Mouse (Mus musculus) ES-Bruce4 (cell line): Measurements from ENCODE around the gene Snd1. TPM values are rescaled to one million over a fixed set of nuclear protein-coding genes. Genes with fewer than 3 reads are reported as not detected.

ENCODE experiments used
- H3K27ac ChIP-seq: 2 replicates; pipeline ENCODE4 v1.5.1; 2012; ENCODE audit warnings: low read length, inconsistent platforms; ENCODE audit not compliant: insufficient read depth
- H3K27me3 ChIP-seq: 2 replicates; pipeline ENCODE4 v1.6.1; 2012; ENCODE audit warnings: mild to moderate bottlenecking, low read length, inconsistent platforms; ENCODE audit not compliant: control insufficient read depth, poor library complexity, insufficient read depth, severe bottlenecking
- H3K36me3 ChIP-seq: 2 replicates; pipeline ENCODE4 v1.6.1; 2012; ENCODE audit warnings: inconsistent platforms, mild to moderate bottlenecking, low read length, moderate library complexity; ENCODE audit not compliant: control insufficient read depth, poor library complexity, insufficient read depth, severe bottlenecking
- H3K4me1 ChIP-seq: one replicate; pipeline ENCODE4 v1.8.1; 2011; ENCODE audit warnings: low read length; ENCODE audit not compliant: control insufficient read depth, insufficient read depth
- H3K4me3 ChIP-seq: 2 replicates; pipeline ENCODE4 v1.5.1; 2011; ENCODE audit warnings: low read depth, mild to moderate bottlenecking, low read length
- H3K9ac ChIP-seq: 2 replicates; pipeline ENCODE4 v1.6.1; 2012; ENCODE audit warnings: low read depth, mild to moderate bottlenecking, inconsistent platforms; ENCODE audit not compliant: poor library complexity, severe bottlenecking
- H3K9me3 ChIP-seq: replicated peaks from 2 replicates; pipeline ENCODE4 v1.6.1; 2012; ENCODE audit warnings: mild to moderate bottlenecking, low read length, inconsistent platforms; ENCODE audit not compliant: control insufficient read depth, poor library complexity, insufficient read depth, severe bottlenecking
- CTCF ChIP-seq: IDR thresholded peaks from one replicate; pipeline ENCODE4 v1.8.1; 2011; ENCODE audit warnings: low read depth, low read length
- EP300 ChIP-seq: IDR thresholded peaks from 2 replicates; pipeline ENCODE4 v1.6.1; 2011; ENCODE audit warnings: low read depth, low read length; ENCODE audit not compliant: insufficient read depth
- POLR2A ChIP-seq: IDR thresholded peaks from one replicate; pipeline ENCODE4 v1.8.1; 2011; ENCODE audit warnings: low read length; ENCODE audit not compliant: insufficient read depth
- polyA plus RNA-seq: library from polyadenylated mRNA; stranded (reverse); fragments of >200 nt; gene quantifications from 2 replicates; pipeline ENCODE4 v1.2.4, GENCODE M21; 2011; ENCODE audit warnings: low read depth; ENCODE audit not compliant: missing spikeins, insufficient read depth, insufficient read length

Snd1 gene
- polyA plus RNA-seq, 1 experiment, result 155 TPM

DNA sequence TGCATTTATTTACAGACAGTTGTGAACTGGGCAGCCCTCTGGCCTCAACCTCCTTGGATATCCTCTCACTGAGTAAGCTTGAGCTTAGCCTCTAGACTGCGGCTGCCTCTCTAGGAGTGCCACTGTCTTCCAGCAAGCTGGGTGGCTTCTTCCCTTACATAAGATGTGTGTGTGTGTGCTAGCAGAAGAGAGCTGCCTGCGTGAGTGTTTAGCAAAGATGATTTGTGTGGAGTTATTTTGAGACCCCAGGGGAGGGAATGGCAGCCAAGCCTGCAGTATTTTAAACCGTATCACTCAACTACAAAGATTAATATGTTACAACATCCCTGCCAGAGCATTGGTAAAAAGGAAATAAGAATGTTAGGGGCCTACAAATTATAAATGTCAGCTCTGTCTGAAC is 306.8 kb downstream of the Snd1 start:
- no peak overlapping the region for H3K9ac ChIP-seq
- no peak overlapping the region for H3K27ac ChIP-seq
- no peaks in the 10 kb centered on the region; the same call in 1 of the 2 replicates for H3K9me3 ChIP-seq
- H3K36me3 ChIP-seq, result no peaks in the 10 kb centered on the region
- no peak overlapping the region for H3K4me3 ChIP-seq
- no peaks in the 10 kb centered on the region for H3K27me3 ChIP-seq
- TF ChIP-seq EP300 (no peak), POLR2A (no peak), CTCF (no peak)
- H3K4me1 ChIP-seq, result no peaks in the 10 kb centered on the region

DNA sequence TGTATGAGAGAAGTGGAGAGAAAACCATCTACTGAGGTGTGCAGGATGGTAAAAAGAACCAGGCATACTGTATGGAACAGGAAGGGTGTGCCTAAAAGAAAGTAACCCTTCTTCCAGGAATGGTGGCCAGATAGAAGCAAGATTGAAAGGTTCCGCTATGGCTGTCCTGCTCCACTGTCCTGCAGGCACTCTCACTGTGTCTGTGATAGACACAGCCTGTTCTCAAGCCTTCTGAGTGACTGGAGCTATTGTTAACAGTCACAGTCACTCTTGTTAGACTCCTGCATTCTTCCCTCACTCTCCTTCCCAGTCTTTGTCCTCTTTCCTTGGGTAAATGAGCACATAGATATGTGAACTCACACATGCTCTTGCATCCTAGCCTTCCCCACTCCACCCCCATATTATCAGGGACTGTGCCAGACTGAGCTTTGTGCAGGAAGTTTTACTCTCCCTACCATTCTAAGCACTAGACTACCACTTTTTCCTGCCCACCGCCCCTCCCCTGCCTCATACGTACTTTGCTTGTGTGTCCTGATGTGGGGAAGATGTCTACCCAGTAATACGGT is 308.2 kb downstream of the Snd1 start:
- Histone ChIP-seq H3K27ac (no peak overlapping the region), H3K9me3 (no peaks in the 10 kb centered on the region; the same call in 1 of the 2 replicates)

DNA sequence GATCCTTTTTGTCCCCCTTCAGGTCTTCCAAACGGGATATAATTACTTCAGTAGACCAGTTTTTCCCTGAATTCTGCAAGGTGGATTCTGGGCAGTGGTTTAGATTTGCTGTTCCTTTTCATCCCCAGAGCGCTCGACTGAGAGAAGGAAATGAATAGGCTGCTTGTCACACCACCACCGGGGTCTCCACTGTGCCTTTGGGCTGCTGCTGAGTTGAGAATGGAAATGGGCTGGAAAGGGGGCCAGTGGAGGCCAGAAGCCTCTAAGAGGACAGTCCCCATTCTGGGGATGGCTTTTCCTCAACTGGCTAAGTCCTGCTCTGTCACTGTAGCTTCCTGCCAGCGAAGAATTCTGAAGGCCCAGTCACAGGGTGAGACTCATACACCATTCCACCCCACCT is 309.0 kb downstream of the Snd1 start:
- H3K27me3 ChIP-seq, result no peaks in the 10 kb centered on the region
- H3K4me3 ChIP-seq, result no peak overlapping the region
- TF ChIP-seq CTCF (no peak), EP300 (no peak), POLR2A (no peak)
- H3K27ac ChIP-seq, result no peak overlapping the region
- H3K4me1 ChIP-seq, result no peaks in the 10 kb centered on the region
- no peak overlapping the region for H3K9ac ChIP-seq
- no peaks in the 10 kb centered on the region for H3K36me3 ChIP-seq
- H3K9me3 ChIP-seq, result no peaks in the 10 kb centered on the region; the same call in 1 of the 2 replicates

More for the DNA sequence above, 308.2 kb downstream of the Snd1 start:
- H3K9ac ChIP-seq, result no peak overlapping the region
- no peaks in the 10 kb centered on the region for H3K36me3 ChIP-seq
- no peaks in the 10 kb centered on the region for H3K27me3 ChIP-seq
- H3K4me1 ChIP-seq, result no peaks in the 10 kb centered on the region
- H3K4me3 ChIP-seq, result no peak overlapping the region
- TF ChIP-seq POLR2A (no peak), EP300 (no peak), CTCF (no peak)

DNA sequence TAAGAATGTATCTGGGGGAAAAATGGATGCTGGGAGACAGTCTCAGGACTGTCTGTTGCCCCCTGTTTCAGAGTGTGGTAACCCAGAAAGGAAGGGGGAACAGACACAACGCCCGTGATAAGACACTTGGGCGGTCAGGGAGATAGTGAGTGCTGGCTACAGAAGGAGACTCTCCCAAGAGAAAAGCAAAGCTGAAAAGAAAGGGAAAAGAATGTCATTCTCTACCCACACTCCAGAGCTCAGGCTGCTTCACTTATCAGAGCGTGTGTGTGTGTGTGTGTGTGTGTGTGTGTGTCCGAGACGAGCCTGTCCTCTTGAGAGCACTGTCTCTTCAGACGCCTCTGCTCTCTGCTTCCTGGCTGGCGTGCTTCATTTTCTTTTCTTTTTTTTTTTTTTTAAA is 310.8 kb downstream of the Snd1 start:
- no peaks in the 10 kb centered on the region for H3K9me3 ChIP-seq

DNA sequence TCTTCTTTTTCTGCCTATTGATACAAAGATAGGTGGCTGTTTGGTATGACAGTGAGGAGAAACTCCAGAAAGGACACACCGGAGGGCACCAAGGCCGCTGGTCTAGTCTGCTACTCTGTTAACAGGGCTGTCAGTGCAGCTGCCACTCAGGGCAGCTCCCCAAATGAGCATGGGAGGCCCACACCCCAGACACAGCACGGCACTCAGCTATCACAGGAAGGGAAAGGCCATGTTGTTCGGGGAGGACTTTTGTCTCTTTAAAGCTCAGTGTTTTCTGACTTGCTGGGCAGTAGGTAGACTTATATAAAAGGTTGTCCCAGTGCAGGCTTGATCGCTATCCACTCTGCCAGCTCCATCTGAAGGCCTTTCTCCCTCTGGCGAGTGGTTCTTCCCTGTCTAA is 312.2 kb downstream of the Snd1 start:
- Histone ChIP-seq H3K9me3 (no peaks in the 10 kb centered on the region), H3K36me3 (no peaks in the 10 kb centered on the region), H3K4me1 (no peaks in the 10 kb centered on the region), H3K9ac (no peak overlapping the region), H3K4me3 (no peak overlapping the region), H3K27ac (no peak overlapping the region), H3K27me3 (no peaks in the 10 kb centered on the region)
- no peak for TF ChIP-seq POLR2A
- no peak for TF ChIP-seq EP300
- TF ChIP-seq CTCF, result no peak

More for the DNA sequence above, 310.8 kb downstream of the Snd1 start:
- Histone ChIP-seq H3K27ac (no peak overlapping the region), H3K4me1 (no peaks in the 10 kb centered on the region), H3K9ac (no peak overlapping the region), H3K4me3 (no peak overlapping the region), H3K27me3 (no peaks in the 10 kb centered on the region), H3K36me3 (no peaks in the 10 kb centered on the region)
- TF ChIP-seq CTCF (no peak), EP300 (no peak), POLR2A (no peak)

DNA sequence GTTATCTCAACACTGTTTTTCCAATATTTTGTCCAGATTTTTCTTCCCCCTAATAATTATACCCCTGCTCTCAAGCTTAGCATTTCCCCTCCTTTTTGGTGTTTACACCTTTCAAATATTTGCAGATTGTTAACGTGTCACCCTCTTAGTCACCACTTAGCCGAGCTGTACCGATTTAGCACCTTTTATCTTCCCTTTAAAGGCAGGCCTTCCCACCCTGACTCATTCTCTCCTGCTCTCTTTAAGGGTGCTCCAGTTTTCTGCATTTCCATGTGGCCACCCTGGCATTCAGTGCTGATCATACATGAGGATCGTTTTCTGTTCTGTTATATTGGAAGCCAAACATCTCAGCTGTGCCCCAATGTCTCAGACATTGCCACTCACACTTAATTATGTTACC is 314.7 kb downstream of the Snd1 start:
- Histone ChIP-seq H3K4me3 (no peak overlapping the region), H3K9me3 (no peaks in the 10 kb centered on the region), H3K9ac (no peak overlapping the region), H3K27ac (no peak overlapping the region), H3K4me1 (no peaks in the 10 kb centered on the region), H3K27me3 (no peaks in the 10 kb centered on the region), H3K36me3 (no peaks in the 10 kb centered on the region; the same call in 1 of the 2 replicates)
- TF ChIP-seq EP300 (no peak), POLR2A (no peak), CTCF (no peak)
